Mouse (Mus musculus) heart, adult 2 months (tissue): ENCODE results near the gene Fv1. TPM values are rescaled to one million over a fixed set of nuclear protein-coding genes. Genes with fewer than 3 reads are reported as not detected.
A peak's percentile ranks its signal among the peaks of the same experiment; 100 is the strongest.

Source experiments
- DNase-seq, 2 experiments: peaks; one replicate each; pipeline ENCODE4 v3.0.0; 2021
- H3K27ac ChIP-seq: fragments of 200-600 bp; 2 replicates; pipeline ENCODE4 v1.8.1; 2022
- H3K27me3 ChIP-seq: fragments of 200-500 bp; 2 replicates; pipeline ENCODE4 v1.6.1; 2012; ENCODE audit warnings: mild to moderate bottlenecking, low read length, inconsistent platforms, mixed read lengths; ENCODE audit not compliant: control insufficient read depth, insufficient read depth
- H3K36me3 ChIP-seq: fragments of 200-500 bp; 2 replicates; pipeline ENCODE4 v1.6.1; 2012; ENCODE audit warnings: low read length, inconsistent platforms; ENCODE audit not compliant: control insufficient read depth, insufficient read depth
- H3K4me1 ChIP-seq: fragments of 200-500 bp; 2 replicates; pipeline ENCODE4 v1.6.1; 2011; ENCODE audit warnings: low read length; ENCODE audit not compliant: control insufficient read depth, insufficient read depth
- H3K4me3 ChIP-seq: fragments of 200-600 bp; 2 replicates; pipeline ENCODE4 v1.8.1; 2022
- H3K79me2 ChIP-seq: fragments of 200-500 bp; replicated peaks from 2 replicates; pipeline ENCODE4 v1.6.1; 2012; ENCODE audit warnings: mild to moderate bottlenecking, inconsistent platforms, low read length, moderate library complexity, mixed read lengths; ENCODE audit not compliant: control insufficient read depth, insufficient read depth
- H3K9ac ChIP-seq: fragments of 200-500 bp; 2 replicates; pipeline ENCODE4 v1.6.1; 2012; ENCODE audit warnings: low read depth, mild to moderate bottlenecking, control low read depth, inconsistent platforms, low read length, mixed read lengths
- CTCF ChIP-seq: fragments of 200-600 bp; IDR thresholded peaks from 2 replicates; pipeline ENCODE4 v1.8.1; 2022; ENCODE audit warnings: antibody characterized with exemption, mild to moderate bottlenecking, moderate library complexity
- EP300 ChIP-seq: fragments of 200-500 bp; IDR thresholded peaks from 2 replicates; pipeline ENCODE4 v1.6.1; 2011; ENCODE audit warnings: low read depth, low read length, control low read depth; ENCODE audit not compliant: insufficient read depth
- POLR2A ChIP-seq: fragments of 200-500 bp; IDR thresholded peaks from 2 replicates; pipeline ENCODE4 v1.6.1; 2011; ENCODE audit warnings: mild to moderate bottlenecking, low read depth, low read length, control low read depth; ENCODE audit not compliant: insufficient read depth
- whole genome bisulfite sequencing: fragments of 180-500 bp; shearing (Covaris S2); methylation state at CpG from one replicate; pipeline ENCODE4 v1.1.7; 2018; 5-methylcytosine and 5-hydroxymethylcytosine counted together
- intact Hi-C: fragments of 180-260 bp; cut with DNase I; formaldehyde crosslinking; loops from one replicate; pipeline ENCODE4 v1.15.1; 2025
- polyA plus RNA-seq: library from polyadenylated mRNA; depleted of rRNA; stranded (reverse); fragments of >200 nt; gene quantifications from 2 replicates; pipeline ENCODE4 v1.2.3, GENCODE M21; 2012
- total RNA-seq, 2 experiments: library from RNA; stranded (reverse); gene quantifications; 2 replicates each; pipeline ENCODE4 v1.2.3; 2021

Gene Fv1
- total and polyA plus RNA-seq, 3 experiments = 3.3 to 22.8 (median 21.1) TPM

DNA sequence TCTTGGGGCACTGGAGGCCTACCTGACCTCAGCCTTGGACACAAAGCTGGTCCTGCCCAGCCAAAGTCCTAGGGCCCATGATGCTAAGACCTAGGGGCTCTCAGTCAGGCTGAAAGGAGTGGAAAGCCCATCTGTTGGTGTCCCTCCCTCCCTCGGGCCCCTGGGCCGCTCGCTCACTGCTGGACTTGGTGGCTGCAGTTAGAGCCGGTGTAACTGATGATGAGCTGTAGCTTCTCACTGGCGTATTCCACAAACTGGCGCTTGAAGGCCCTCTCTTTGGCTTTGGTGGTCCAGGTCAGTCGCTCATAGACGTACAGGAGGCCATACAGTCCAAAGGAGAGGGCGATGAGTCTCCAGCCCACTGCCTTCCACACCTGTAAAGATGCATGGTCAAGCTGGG lies 9.8 kb downstream of the Fv1 start:
- H3K4me1 ChIP-seq = no peaks in the 10 kb centered on the region; the same call in none of the 2 replicates
- WGBS = 97% methylated on average over 9 of the region's 9 CpGs
- H3K27ac ChIP-seq = no peak overlapping the region
- no peak overlapping the region for H3K4me3 ChIP-seq
- H3K27me3 ChIP-seq = no peaks in the 10 kb centered on the region
- H3K36me3 ChIP-seq = peaks cover 8% of the 10 kb centered on the region; the same call in 1 of the 2 replicates
- intact Hi-C loops = no loop called here
- H3K79me2 ChIP-seq = peaks cover 3% of the 10 kb centered on the region
- no peak for TF ChIP-seq POLR2A
- no peak for TF ChIP-seq CTCF
- no peak for DNase-seq
- H3K9ac ChIP-seq = no peak overlapping the region

DNA sequence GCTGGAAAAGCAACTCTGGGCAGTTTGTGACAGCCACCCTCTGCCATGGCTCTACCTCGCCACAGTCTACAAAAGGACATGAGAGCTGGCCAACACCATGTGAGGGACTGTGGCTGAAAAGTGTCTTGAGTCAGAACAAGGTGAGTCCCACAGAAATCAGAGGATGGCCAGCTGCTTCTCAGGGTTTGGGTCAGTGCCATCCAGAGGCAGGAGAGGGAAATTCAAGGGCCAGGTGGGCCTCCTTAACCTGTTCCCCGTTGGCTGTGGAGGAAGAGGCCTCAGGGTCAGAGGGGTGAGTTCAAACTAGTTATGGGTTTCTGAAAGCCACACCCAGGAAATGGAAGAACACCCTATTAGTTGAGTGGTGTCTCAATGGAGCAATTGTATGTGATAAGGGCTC lies 10.7 kb downstream of the Fv1 start:
- H3K36me3 ChIP-seq = peaks cover 8% of the 10 kb centered on the region; the same call in 1 of the 2 replicates
- TF ChIP-seq POLR2A = no peak
- no peak for TF ChIP-seq CTCF
- no peak for TF ChIP-seq EP300
- 41% methylated on average over 2 of the region's 2 CpGs for WGBS

DNA sequence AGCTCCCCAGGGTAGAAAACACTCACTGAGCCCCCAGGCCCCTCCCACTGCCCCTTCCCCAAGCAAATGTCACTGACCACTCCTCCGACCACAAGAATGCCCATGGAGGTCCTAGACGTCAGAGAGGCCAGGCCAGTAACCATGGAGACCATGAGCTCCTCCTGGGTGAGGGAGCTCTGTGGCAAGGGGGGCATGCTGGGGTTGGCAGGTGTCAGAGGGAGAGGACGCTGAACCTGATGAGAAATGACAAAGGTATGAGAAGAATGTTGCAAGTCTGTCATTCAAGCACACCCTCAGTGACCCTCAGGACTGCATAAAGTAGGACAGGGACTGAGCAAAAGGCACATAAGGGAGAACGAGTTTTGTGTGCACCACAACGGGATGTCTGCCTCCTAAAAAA lies 11.1 kb downstream of the Fv1 start:
- Histone ChIP-seq H3K79me2 (peaks cover 3% of the 10 kb centered on the region), H3K4me3 (no peak overlapping the region), H3K36me3 (peaks cover 8% of the 10 kb centered on the region; the same call in 1 of the 2 replicates), H3K27me3 (no peaks in the 10 kb centered on the region), H3K9ac (no peak overlapping the region), H3K27ac (no peak overlapping the region), H3K4me1 (no peaks in the 10 kb centered on the region; the same call in none of the 2 replicates)
- no peak for DNase-seq
- WGBS = 50% methylated on average over 5 of the region's 5 CpGs
- intact Hi-C loops = no loop called here
- TF ChIP-seq CTCF (no peak), POLR2A (no peak), EP300 (no peak)

More for the DNA sequence above, 10.7 kb downstream of the Fv1 start:
- Histone ChIP-seq H3K27ac (no peak overlapping the region), H3K4me1 (no peaks in the 10 kb centered on the region; the same call in none of the 2 replicates), H3K4me3 (no peak overlapping the region), H3K9ac (no peak overlapping the region), H3K79me2 (peaks cover 3% of the 10 kb centered on the region), H3K27me3 (no peaks in the 10 kb centered on the region)
- intact Hi-C loops = no loop called here
- DNase-seq = no peak

GRCm38 (mm10) chr4:147881792-147882191 lies 13.0 kb downstream of the Fv1 start:
- no peak for TF ChIP-seq EP300
- Histone ChIP-seq H3K79me2 (peaks cover 3% of the 10 kb centered on the region), H3K27me3 (no peaks in the 10 kb centered on the region), H3K36me3 (peaks cover 8% of the 10 kb centered on the region; the same call in 1 of the 2 replicates), H3K9ac (no peak overlapping the region), H3K4me1 (no peaks in the 10 kb centered on the region; the same call in 1 of the 2 replicates), H3K4me3 (no peak overlapping the region), H3K27ac (no peak overlapping the region)
- intact Hi-C loops = no loop called here
- DNase-seq = no peak
- 84% methylated on average over 7 of the region's 7 CpGs for WGBS

DNA sequence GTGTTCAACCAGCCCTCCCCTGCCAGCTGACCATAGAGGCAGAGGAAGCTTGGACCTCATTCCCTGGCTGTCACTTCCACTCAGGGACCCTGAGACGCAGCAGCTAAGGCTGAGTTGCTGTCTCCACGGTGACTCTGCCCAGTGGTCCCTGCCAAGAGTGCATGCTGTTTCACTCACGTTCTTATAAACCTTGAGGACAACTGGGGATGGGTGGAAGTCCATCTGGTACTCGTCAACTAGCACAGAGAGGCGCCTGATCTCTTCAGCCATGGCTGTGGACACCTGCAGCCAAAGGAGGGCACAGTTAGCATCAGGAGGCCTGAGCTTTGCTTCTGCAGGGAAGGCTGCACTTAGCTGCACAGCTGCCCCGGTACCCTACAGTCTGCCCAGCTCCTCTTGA lies 14.3 kb downstream of the Fv1 start:
- no peak overlapping the region for H3K4me3 ChIP-seq
- TF ChIP-seq POLR2A (no peak), CTCF (no peak), EP300 (no peak)
- peaks cover 3% of the 10 kb centered on the region for H3K79me2 ChIP-seq
- intact Hi-C loops = no loop called here
- DNase-seq = no peak
- no peak overlapping the region for H3K9ac ChIP-seq
- 53% methylated on average over 6 of the region's 6 CpGs for whole genome bisulfite sequencing
- H3K27ac ChIP-seq = 0 out of 2 replicates have a peak overlapping the region, but pooled peaks have one; percentile 9
- peaks cover 11% of the 10 kb centered on the region; the same call in 1 of the 2 replicates for H3K36me3 ChIP-seq
- H3K4me1 ChIP-seq = no peaks in the 10 kb centered on the region; the same call in 1 of the 2 replicates
- no peaks in the 10 kb centered on the region for H3K27me3 ChIP-seq

DNA sequence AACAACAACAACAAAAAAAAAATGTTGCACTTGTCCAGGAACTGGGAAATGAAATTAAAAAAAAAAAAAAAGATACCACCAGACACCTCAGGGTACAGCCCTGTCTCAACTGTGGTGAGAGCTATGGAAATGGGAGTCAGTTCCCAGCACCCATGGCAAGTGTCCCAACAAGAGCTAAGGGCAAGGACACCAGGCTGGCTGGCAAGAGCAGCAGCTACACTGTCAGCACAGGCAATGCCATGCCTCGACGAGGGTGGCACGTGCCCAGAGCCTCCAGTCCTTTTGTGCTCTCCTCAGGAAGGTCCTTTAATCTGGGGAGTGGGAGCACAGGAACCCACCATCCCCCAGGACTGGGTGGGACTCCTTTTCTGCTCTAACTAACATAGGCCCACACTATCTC lies 15.4 kb downstream of the Fv1 start:
- intact Hi-C loops = no loop called here
- Histone ChIP-seq H3K4me3 (no peak overlapping the region), H3K9ac (no peak overlapping the region), H3K79me2 (peaks cover 3% of the 10 kb centered on the region), H3K4me1 (peaks cover 2% of the 10 kb centered on the region; the same call in 1 of the 2 replicates), H3K36me3 (peaks cover 15% of the 10 kb centered on the region; the same call in 1 of the 2 replicates), H3K27me3 (no peaks in the 10 kb centered on the region), H3K27ac (no peak overlapping the region; the same call in 1 of the 2 replicates)
- 59% methylated on average over 3 of the region's 3 CpGs for WGBS
- no peak for DNase-seq
- no peak for TF ChIP-seq POLR2A
- no peak for TF ChIP-seq CTCF
- no peak for TF ChIP-seq EP300
